Mouse (Mus musculus): ENCODE results near the gene 9330182O14Rik.
A peak's percentile ranks its signal among the peaks of the same experiment; 100 is the strongest.

DNA sequence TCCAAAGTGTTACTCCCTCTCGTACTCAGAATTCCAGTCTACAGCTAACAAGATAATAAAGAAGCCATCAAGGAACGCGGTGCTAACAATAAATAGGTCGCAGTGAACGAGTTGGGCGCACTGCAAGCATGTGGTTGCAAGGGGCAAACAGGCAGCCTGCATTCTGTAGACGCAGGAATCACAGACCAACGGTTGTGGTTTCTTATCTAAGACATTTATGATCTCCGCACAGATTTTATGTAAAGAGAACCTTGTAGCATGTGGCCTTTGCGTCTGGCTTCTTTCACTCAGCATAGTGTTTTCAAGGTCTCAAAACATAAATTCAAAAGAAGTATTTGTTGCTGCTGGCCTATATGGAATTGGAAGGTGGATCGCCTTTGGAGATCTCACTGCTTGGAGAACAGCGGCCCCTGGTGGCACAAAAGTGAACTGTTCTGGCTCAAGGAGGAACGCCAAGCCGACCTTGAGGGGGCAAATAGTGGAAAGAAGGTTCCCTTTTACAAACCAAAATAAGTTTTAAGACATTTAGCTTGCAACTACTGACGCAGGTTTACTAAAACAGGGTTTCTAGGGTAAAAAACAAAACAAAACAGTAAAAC lies 3.2 kb upstream of the 9330182O14Rik start:
- TF ChIP-seq POLR2A (IDR thresholded peaks at IDR 0.05; ENCODE audit: extremely low read depth, insufficient read depth, low read length): no peak
- peak; percentile 94 for TF ChIP-seq CTCF (IDR thresholded peaks at IDR 0.05; ENCODE audit: extremely low read depth, insufficient read depth, low read length)
